Mouse (Mus musculus): ENCODE results near the gene Bglap2. TPM values are rescaled to one million over a fixed set of nuclear protein-coding genes. Genes with fewer than 3 reads are reported as not detected.

The Bglap2 gene
- polyA plus RNA-seq, 1 experiment from 2014 or later = not detected

DNA sequence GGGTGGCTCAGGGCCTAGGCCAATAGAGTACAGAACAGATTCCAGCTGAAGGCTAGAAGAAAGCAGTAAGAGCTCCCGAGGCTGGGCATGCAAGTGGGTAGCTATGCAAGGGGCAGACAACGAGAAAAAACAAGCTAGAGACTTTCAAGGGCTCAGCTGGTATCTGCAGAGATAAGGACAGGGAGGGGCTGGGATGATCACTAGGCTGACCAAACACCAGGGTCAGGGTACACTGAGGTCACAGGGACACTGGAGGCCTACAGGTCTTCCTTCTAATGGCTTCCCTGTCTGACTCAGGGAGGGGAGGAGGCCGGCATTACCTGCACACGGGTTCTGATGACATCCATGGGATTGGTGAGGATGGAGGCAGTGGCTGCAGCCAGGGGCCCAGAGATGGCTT is 37.2 kb upstream of the Bglap2 start:
- 0 out of 2 replicates have a peak, but pooled peaks cover 2% of the 10 kb centered on the region for H3K4me1 ChIP-seq (ENCODE audit: control insufficient read depth, insufficient read depth, low read length)
- H3K9me3 ChIP-seq (ENCODE audit: control insufficient read depth, low read length) = no peaks in the 10 kb centered on the region
- ATAC-seq (ENCODE audit: low FRiP score) = no peak
- H3K27me3 ChIP-seq (ENCODE audit: control insufficient read depth, insufficient read depth, low read length) = no peaks in the 10 kb centered on the region
- H3K4me2 ChIP-seq = no peak overlapping the region
- H3K9ac ChIP-seq (ENCODE audit: low read length) = no peak overlapping the region
- whole genome bisulfite sequencing = 91% methylated on average over 4 of the region's 4 CpGs
- H3K36me3 ChIP-seq (ENCODE audit: control insufficient read depth, insufficient read depth, low read length) = peaks cover 9% of the 10 kb centered on the region
- no peak for DNase-seq (ENCODE audit: low spot score, missing footprints)
- no peak overlapping the region for H3K4me3 ChIP-seq (ENCODE audit: low read depth, low read length)
- H3K27ac ChIP-seq (ENCODE audit: low read depth, low read length) = no peak overlapping the region

DNA sequence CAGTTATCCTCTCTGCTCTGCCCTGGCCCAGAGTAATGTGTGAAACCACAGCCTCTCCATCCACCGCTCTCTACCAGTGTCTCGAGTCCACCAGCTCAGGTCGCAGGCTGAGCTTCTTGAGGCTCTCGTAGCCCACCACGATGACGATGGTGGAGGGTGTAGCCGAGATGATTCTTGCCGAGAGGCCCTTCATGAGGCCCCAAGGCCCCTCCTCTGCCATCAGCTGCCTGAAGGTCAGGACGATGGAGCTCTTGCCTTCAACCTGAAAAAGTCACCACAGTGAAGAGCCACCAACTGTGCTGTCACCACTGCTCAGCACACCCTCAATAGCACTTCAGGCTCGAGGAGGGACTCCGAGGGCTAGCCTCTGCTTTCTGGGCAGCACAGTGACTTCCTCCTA is 34.1 kb upstream of the Bglap2 start:
- Histone ChIP-seq H3K4me2 (no peak overlapping the region), H3K4me1 (ENCODE audit: control insufficient read depth, insufficient read depth, low read length) (peaks cover 18% of the 10 kb centered on the region), H3K27ac (ENCODE audit: low read depth, low read length) (no peak overlapping the region), H3K9me3 (ENCODE audit: control insufficient read depth, low read length) (no peaks in the 10 kb centered on the region), H3K27me3 (ENCODE audit: control insufficient read depth, insufficient read depth, low read length) (no peaks in the 10 kb centered on the region), H3K4me3 (ENCODE audit: low read depth, low read length) (no peak overlapping the region), H3K9ac (ENCODE audit: low read length) (no peak overlapping the region), H3K36me3 (ENCODE audit: control insufficient read depth, insufficient read depth, low read length) (peaks cover 3% of the 10 kb centered on the region; the same call in 1 of the 2 replicates)
- ATAC-seq (ENCODE audit: low FRiP score) (no peak), DNase-seq (ENCODE audit: low spot score, missing footprints) (no peak)
- WGBS = 85% methylated on average over 11 of the region's 11 CpGs

DNA sequence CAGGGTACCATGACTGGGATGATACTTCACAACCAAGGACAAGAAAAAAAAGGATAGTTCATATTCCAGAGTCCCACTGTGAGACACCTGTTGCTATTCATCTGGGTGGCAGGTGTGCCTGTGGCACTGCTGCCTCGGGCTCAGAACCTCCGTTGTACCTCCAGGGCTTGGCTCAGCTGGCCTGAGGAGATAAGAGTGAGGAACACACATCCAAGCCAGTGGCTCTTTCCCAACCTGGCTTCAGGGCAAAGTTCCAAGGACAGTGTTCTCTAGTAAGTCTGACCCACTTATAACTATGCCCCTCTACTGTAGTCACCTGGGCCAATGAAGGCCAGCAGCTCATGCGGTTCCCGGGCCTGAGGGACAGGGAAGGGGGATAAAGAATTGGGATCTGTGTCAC is 33.2 kb upstream of the Bglap2 start:
- Histone ChIP-seq H3K4me2 (no peak overlapping the region), H3K9me3 (ENCODE audit: control insufficient read depth, low read length) (no peaks in the 10 kb centered on the region), H3K4me1 (ENCODE audit: control insufficient read depth, insufficient read depth, low read length) (peaks cover 18% of the 10 kb centered on the region), H3K9ac (ENCODE audit: low read length) (no peak overlapping the region), H3K4me3 (ENCODE audit: low read depth, low read length) (no peak overlapping the region), H3K36me3 (ENCODE audit: control insufficient read depth, insufficient read depth, low read length) (peaks cover 3% of the 10 kb centered on the region; the same call in 1 of the 2 replicates), H3K27me3 (ENCODE audit: control insufficient read depth, insufficient read depth, low read length) (no peaks in the 10 kb centered on the region), H3K27ac (ENCODE audit: low read depth, low read length) (no peak overlapping the region)
- WGBS = 94% methylated on average over 4 of the region's 4 CpGs
- no peak for DNase-seq (ENCODE audit: low spot score, missing footprints)
- ATAC-seq (ENCODE audit: low FRiP score) = no peak

DNA sequence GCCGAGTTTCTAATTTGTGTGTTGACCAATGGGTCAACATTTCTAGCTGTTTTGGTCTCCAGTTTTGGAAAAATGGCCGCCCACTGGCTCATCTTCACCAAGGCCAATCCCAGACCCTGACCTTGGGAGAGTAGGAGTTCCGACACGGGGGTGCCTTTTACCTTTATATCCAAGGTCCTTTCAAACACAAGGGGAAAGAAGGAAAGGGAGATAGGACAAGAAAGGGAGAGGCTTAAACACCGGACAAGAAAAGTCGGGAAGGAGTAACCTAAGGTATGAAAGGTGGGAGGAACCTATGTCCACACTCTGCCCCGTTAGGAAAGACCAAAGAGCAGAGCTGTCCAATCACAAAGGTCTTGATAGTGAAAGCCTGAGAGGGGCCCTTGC is 32.1 kb upstream of the Bglap2 start:
- no peaks in the 10 kb centered on the region for H3K27me3 ChIP-seq (ENCODE audit: control insufficient read depth, insufficient read depth, low read length)
- H3K4me2 ChIP-seq = peak overlapping the region; percentile 66
- no peaks in the 10 kb centered on the region for H3K9me3 ChIP-seq (ENCODE audit: control insufficient read depth, low read length)
- no peak for ATAC-seq (ENCODE audit: low FRiP score)
- peak overlapping the region; percentile 4; the same call in 1 of the 2 replicates for H3K27ac ChIP-seq (ENCODE audit: low read depth, low read length)
- peaks cover 18% of the 10 kb centered on the region for H3K4me1 ChIP-seq (ENCODE audit: control insufficient read depth, insufficient read depth, low read length)
- peak overlapping the region; percentile 52 for H3K4me3 ChIP-seq (ENCODE audit: low read depth, low read length)
- DNase-seq (ENCODE audit: low spot score, missing footprints) = no peak
- H3K36me3 ChIP-seq (ENCODE audit: control insufficient read depth, insufficient read depth, low read length) = peaks cover 3% of the 10 kb centered on the region; the same call in 1 of the 2 replicates
- WGBS = 26% methylated on average over 7 of the region's 7 CpGs
- H3K9ac ChIP-seq (ENCODE audit: low read length) = peak overlapping the region; percentile 80

DNA sequence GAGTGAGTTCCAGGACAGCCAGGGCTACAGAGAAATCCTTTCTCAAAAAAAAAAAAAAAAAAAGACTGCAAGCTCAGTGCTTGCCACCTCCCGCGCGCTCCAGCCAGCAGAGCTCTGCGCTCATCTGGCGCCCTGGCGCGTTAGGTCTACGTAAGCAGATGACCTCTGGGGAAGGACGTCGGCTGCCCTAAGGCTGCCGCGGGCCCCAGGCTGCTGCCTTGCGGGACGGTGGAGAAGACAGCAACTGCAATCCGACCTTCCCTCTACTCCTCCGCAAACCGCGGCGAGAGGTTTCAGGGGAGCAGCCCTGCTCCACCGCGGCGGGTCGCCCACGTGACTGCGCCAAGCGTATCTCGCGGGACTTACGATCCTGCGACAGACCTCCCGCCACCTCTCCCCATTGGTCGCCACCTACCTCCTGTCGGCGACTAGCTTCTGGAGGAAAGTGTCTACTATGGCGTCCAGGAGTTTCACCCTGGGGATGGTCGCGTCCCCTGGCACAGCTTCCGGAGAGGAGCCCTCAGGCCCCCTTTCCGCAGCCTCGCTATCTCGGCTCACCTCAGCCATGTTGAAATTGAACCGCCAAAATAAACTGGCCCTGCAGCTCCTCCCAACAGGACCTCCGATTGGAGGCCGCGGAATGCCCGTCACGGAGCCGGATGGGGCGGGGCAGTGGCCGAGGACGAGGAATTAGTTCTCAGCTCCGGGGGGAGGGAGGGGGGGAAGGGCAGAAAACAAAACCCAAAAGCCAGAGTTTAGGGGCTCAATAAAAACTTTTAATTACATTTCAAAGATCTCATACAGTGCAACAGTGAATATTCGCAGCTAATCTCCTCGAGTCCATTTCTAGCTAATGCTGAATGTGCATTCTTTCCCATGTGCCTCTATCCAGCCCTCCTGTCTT is 31.5 kb upstream of the Bglap2 start, which contains the start of gene Pmf1:
Gene Pmf1 (minus strand): TSS at position 591 of the 904 bp plus-strand sequence.
- ATAC-seq (ENCODE audit: low FRiP score) (peak; percentile 93), DNase-seq (ENCODE audit: low spot score, missing footprints) (peak; percentile 99)
- H3K4me3 ChIP-seq (ENCODE audit: low read depth, low read length) = peak within 1 kb of the TSS; percentile 52
- no peaks in the 10 kb centered on the region for H3K9me3 ChIP-seq (ENCODE audit: control insufficient read depth, low read length)
- WGBS = under 1% methylated on average over 54 of the region's 54 CpGs
- H3K27ac ChIP-seq (ENCODE audit: low read depth, low read length) = peak within 1 kb of the TSS; percentile 82
- H3K4me1 ChIP-seq (ENCODE audit: control insufficient read depth, insufficient read depth, low read length) = peaks cover 18% of the 10 kb centered on the region
- H3K27me3 ChIP-seq (ENCODE audit: control insufficient read depth, insufficient read depth, low read length) = no peaks in the 10 kb centered on the region
- peaks cover 3% of the 10 kb centered on the region; the same call in 1 of the 2 replicates for H3K36me3 ChIP-seq (ENCODE audit: control insufficient read depth, insufficient read depth, low read length)
- H3K4me2 ChIP-seq = peak within 1 kb of the TSS; percentile 66
- peak within 1 kb of the TSS; percentile 80 for H3K9ac ChIP-seq (ENCODE audit: low read length)

DNA sequence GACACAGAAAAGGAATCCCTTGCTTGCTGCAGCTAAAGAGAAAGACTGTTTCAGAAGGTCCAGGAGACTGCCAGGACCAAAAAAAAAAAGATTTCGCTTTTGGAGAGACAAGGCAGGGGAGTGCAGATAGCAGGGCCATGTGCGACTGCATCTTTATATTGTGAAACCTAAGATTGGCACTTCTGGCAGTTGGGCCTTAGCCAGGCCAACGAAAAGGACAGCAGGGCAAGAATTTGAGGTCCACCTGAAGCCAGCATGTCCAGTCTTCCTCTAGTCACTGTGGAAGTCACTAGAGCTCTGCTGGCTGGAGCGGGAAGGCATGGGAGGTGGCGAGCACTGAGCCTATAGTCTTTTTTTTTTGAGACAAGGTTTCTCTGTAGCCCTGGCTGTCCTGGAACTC is 30.5 kb upstream of the Bglap2 start:
- Histone ChIP-seq H3K4me1 (ENCODE audit: control insufficient read depth, insufficient read depth, low read length) (peaks cover 18% of the 10 kb centered on the region), H3K27ac (ENCODE audit: low read depth, low read length) (no peak overlapping the region), H3K9ac (ENCODE audit: low read length) (peak overlapping the region; percentile 80), H3K4me2 (peak overlapping the region; percentile 66), H3K9me3 (ENCODE audit: control insufficient read depth, low read length) (no peaks in the 10 kb centered on the region), H3K4me3 (ENCODE audit: low read depth, low read length) (peak overlapping the region; percentile 52), H3K36me3 (ENCODE audit: control insufficient read depth, insufficient read depth, low read length) (peaks cover 3% of the 10 kb centered on the region; the same call in 1 of the 2 replicates), H3K27me3 (ENCODE audit: control insufficient read depth, insufficient read depth, low read length) (no peaks in the 10 kb centered on the region)
- WGBS = 66% methylated on average over 5 of the region's 5 CpGs
- no peak for DNase-seq (ENCODE audit: low spot score, missing footprints)
- ATAC-seq (ENCODE audit: low FRiP score) = no peak

DNA sequence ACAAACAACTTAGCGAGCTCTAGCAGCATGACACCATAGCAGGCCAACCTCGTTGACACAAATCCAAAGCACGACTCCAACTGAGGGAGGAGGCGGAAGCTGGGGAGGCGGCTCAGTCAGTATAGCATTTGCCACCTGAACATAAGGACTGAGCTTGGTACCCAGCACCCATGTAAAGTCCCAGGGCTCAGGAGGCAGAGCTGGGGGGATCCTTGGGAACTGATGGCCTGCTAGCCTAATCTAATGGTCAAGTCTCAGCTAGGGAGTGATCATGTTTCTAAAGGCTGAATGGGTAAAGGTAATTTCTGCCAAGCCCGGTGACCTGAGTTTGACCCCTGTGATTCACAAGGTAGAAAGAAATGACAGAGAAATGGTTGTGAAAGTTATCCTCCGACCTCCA is 29.0 kb upstream of the Bglap2 start:
- Histone ChIP-seq H3K36me3 (ENCODE audit: control insufficient read depth, insufficient read depth, low read length) (peaks cover 5% of the 10 kb centered on the region; the same call in 1 of the 2 replicates), H3K27ac (ENCODE audit: low read depth, low read length) (no peak overlapping the region), H3K27me3 (ENCODE audit: control insufficient read depth, insufficient read depth, low read length) (no peaks in the 10 kb centered on the region), H3K4me2 (no peak overlapping the region), H3K4me3 (ENCODE audit: low read depth, low read length) (no peak overlapping the region), H3K4me1 (ENCODE audit: control insufficient read depth, insufficient read depth, low read length) (peaks cover 18% of the 10 kb centered on the region), H3K9ac (ENCODE audit: low read length) (no peak overlapping the region), H3K9me3 (ENCODE audit: control insufficient read depth, low read length) (no peaks in the 10 kb centered on the region)
- WGBS = 66% methylated on average over 7 of the region's 7 CpGs
- ATAC-seq (ENCODE audit: low FRiP score) (no peak), DNase-seq (ENCODE audit: low spot score, missing footprints) (no peak)

DNA sequence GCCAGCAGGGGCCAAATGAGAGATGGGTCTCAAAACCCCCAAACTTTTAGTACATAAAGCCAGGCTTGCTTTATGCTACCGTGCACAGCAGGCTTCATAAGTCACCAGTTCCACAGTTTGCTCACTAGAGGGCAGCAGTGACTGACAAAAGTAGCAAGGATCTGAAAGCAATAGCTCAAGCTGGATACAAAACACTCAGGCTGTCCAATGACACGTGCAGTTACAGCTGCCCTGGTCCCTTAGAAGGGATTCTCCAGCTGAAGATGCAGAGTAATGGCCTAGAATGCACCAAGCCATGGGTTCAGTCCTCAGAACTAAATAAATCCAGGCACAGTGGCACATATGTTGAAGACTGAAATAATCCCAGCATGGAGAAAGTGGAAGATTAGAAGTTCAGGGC is 28.6 kb upstream of the Bglap2 start:
- H3K4me2 ChIP-seq = no peak overlapping the region
- H3K9ac ChIP-seq (ENCODE audit: low read length) = no peak overlapping the region
- H3K9me3 ChIP-seq (ENCODE audit: control insufficient read depth, low read length) = no peaks in the 10 kb centered on the region
- H3K27ac ChIP-seq (ENCODE audit: low read depth, low read length) = no peak overlapping the region
- no peak overlapping the region for H3K4me3 ChIP-seq (ENCODE audit: low read depth, low read length)
- H3K4me1 ChIP-seq (ENCODE audit: control insufficient read depth, insufficient read depth, low read length) = peaks cover 18% of the 10 kb centered on the region
- H3K27me3 ChIP-seq (ENCODE audit: control insufficient read depth, insufficient read depth, low read length) = no peaks in the 10 kb centered on the region
- H3K36me3 ChIP-seq (ENCODE audit: control insufficient read depth, insufficient read depth, low read length) = peaks cover 3% of the 10 kb centered on the region; the same call in 1 of the 2 replicates
- no peak for ATAC-seq (ENCODE audit: low FRiP score)
- WGBS = 2% methylated on average over 2 of the region's 2 CpGs
- DNase-seq (ENCODE audit: low spot score, missing footprints) = peak; percentile 95

DNA sequence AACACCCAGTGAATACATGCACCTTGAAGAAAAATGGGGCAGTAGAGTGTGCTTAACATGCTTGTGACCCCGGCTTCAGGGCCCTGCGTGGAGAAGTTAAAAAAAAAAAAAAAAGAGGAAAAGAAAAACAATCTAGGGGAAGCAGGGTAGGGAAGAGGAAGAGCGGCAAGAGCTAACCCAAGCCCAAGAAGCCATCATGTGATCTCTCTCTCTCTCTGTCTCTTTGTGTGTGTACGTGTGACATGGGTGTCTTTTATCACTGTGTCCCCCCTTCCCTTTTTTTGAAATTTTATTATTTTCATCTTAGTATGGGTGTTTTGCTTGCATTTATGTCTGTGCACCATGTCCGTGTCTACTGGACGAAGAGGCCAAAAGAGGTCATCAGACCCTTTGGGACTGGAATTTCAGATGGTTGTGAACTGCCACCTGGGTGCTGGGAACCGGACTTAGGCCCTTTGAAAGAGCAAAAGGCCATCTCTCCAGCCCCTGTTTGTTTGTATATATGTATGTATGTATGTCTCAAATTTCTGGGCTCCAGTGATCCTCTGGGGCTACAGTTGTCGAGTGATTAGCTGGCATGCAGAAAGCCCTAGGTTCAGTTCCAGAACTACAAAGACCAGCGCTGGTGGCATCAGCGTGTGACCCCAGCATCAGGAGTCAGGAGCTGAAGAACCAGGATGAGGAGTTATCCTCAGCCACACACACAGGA is 25.2 kb upstream of the Bglap2 start:
- no peaks in the 10 kb centered on the region for H3K27me3 ChIP-seq (ENCODE audit: control insufficient read depth, insufficient read depth, low read length)
- H3K4me1 ChIP-seq (ENCODE audit: control insufficient read depth, insufficient read depth, low read length) = peaks cover 5% of the 10 kb centered on the region; the same call in 1 of the 2 replicates
- no peak overlapping the region for H3K9ac ChIP-seq (ENCODE audit: low read length)
- ATAC-seq (ENCODE audit: low FRiP score) = no peak
- DNase-seq (ENCODE audit: low spot score, missing footprints) = no peak
- WGBS = 94% methylated on average over 10 of the region's 10 CpGs
- H3K27ac ChIP-seq (ENCODE audit: low read depth, low read length) = no peak overlapping the region
- no peak overlapping the region for H3K4me3 ChIP-seq (ENCODE audit: low read depth, low read length)
- no peak overlapping the region for H3K4me2 ChIP-seq
- H3K36me3 ChIP-seq (ENCODE audit: control insufficient read depth, insufficient read depth, low read length) = peaks cover 2% of the 10 kb centered on the region; the same call in 1 of the 2 replicates
- H3K9me3 ChIP-seq (ENCODE audit: control insufficient read depth, low read length) = no peaks in the 10 kb centered on the region
